In the genomic region with DNA sequence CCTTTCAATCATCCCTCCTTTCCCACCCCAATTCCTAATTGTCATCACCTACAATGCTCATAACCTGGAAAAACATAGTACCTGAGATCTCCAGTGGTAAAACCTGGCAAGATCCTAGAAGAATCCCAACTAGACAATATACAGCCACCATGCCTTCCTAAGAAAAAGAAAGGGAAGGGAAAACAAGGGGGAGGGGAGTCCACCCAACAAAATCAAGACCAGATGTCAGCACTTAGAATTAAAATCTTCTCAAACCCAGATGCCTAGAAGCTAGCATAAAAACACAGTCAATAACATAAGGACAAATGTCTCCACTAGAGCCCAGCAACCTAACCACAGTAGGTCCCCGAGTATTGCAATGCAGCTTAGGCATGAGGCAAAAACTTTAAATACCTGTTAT, we compare ENCODE assay signal across 25 mouse cellular contexts. TPM values are rescaled to one million over a fixed set of nuclear protein-coding genes. Genes with fewer than 3 reads are reported as not detected.
"Had no signal": no experiment of that assay in that cellular context is flagged by ENCODE, and none has a peak within 500 bp of the region (broad histone marks: within the 10 kb centered on the region; RNA-seq: fewer than 3 reads in every experiment).

No protein-coding gene starts in this region.

- H3K9ac ChIP-seq: limb, embryonic 13.5 days; liver, embryonic 12.5 days; liver, embryonic 15.5 days; lung, embryonic 15.5 days; neural tube, embryonic 12.5 days; neural tube, embryonic 15.5 days had no signal

- H3K27me3 ChIP-seq: limb, embryonic 13.5 days; liver, embryonic 12.5 days; liver, embryonic 15.5 days; lung, embryonic 15.5 days; megakaryocyte, embryonic 14.5 days; neural tube, embryonic 12.5 days; neural tube, embryonic 15.5 days had no signal

- H3K9me3 ChIP-seq: limb, embryonic 13.5 days; liver, embryonic 12.5 days; liver, embryonic 15.5 days; lung, embryonic 15.5 days; midbrain, embryonic 10.5 days; neural tube, embryonic 12.5 days; neural tube, embryonic 15.5 days had no signal

- H3K4me1 ChIP-seq: liver, embryonic 12.5 days; liver, embryonic 15.5 days; lung, embryonic 15.5 days; megakaryocyte, embryonic 14.5 days; midbrain, embryonic 10.5 days; neural tube, embryonic 12.5 days; neural tube, embryonic 15.5 days had no signal

- H3K36me3 ChIP-seq: limb, embryonic 13.5 days; liver, embryonic 12.5 days; liver, embryonic 15.5 days; lung, embryonic 15.5 days; midbrain, embryonic 10.5 days; neural tube, embryonic 12.5 days; neural tube, embryonic 15.5 days had no signal

- DNase-seq: kidney, adult 9 months; kidney, postnatal 14 days; kidney, postnatal 4 days; layer of hippocampus, adult 9-11 months; liver; lung, adult 18-20 months; lung, postnatal 10 days; lung, postnatal 36 days; midbrain, embryonic 14.5 days; right cerebral cortex, adult 18-20 months; right cerebral cortex, postnatal 14 days; right cerebral cortex, postnatal 4 days; thymus, adult 2 months; thymus, postnatal 14 days; thymus, postnatal 4 days had no signal

- H3K4me2 ChIP-seq: limb, embryonic 13.5 days; liver, embryonic 12.5 days; liver, embryonic 15.5 days; lung, embryonic 15.5 days; neural tube, embryonic 12.5 days; neural tube, embryonic 15.5 days had no signal

- ATAC-seq: liver, embryonic 12.5 days had no signal

- H3K4me3 ChIP-seq: layer of hippocampus, adult 2 months; limb, embryonic 13.5 days; liver, embryonic 12.5 days; liver, embryonic 15.5 days; lung, embryonic 15.5 days; megakaryocyte, embryonic 14.5 days; midbrain, embryonic 10.5 days; neural tube, embryonic 12.5 days; neural tube, embryonic 15.5 days had no signal

- H3K27ac ChIP-seq: layer of hippocampus, adult 2 months; limb, embryonic 13.5 days; liver, embryonic 12.5 days; liver, embryonic 15.5 days; lung, embryonic 15.5 days; midbrain, embryonic 10.5 days; neural tube, embryonic 12.5 days; neural tube, embryonic 15.5 days; stomach, postnatal 0 days had no signal

RNA-seq across cellular contexts. Expression of gene Ptprq, which starts 43.9 kb away (rescaled TPM):
- polyA plus RNA-seq: liver, embryonic 15.5 days; midbrain, embryonic 10.5 days had no signal
